Mouse (Mus musculus) ES-Bruce4 (cell line): Measurements from ENCODE around the gene Tmem50b. TPM values are rescaled to one million over a fixed set of nuclear protein-coding genes. Genes with fewer than 3 reads are reported as not detected.

Experiments used
- H3K27ac ChIP-seq: 2 replicates; pipeline ENCODE4 v1.5.1; 2012; ENCODE audit warnings: low read length, inconsistent platforms; ENCODE audit not compliant: insufficient read depth
- H3K27me3 ChIP-seq: 2 replicates; pipeline ENCODE4 v1.6.1; 2012; ENCODE audit warnings: mild to moderate bottlenecking, low read length, inconsistent platforms; ENCODE audit not compliant: control insufficient read depth, poor library complexity, insufficient read depth, severe bottlenecking
- H3K36me3 ChIP-seq: 2 replicates; pipeline ENCODE4 v1.6.1; 2012; ENCODE audit warnings: inconsistent platforms, mild to moderate bottlenecking, low read length, moderate library complexity; ENCODE audit not compliant: control insufficient read depth, poor library complexity, insufficient read depth, severe bottlenecking
- H3K4me1 ChIP-seq: one replicate; pipeline ENCODE4 v1.8.1; 2011; ENCODE audit warnings: low read length; ENCODE audit not compliant: control insufficient read depth, insufficient read depth
- H3K4me3 ChIP-seq: 2 replicates; pipeline ENCODE4 v1.5.1; 2011; ENCODE audit warnings: low read depth, mild to moderate bottlenecking, low read length
- H3K9ac ChIP-seq: 2 replicates; pipeline ENCODE4 v1.6.1; 2012; ENCODE audit warnings: low read depth, mild to moderate bottlenecking, inconsistent platforms; ENCODE audit not compliant: poor library complexity, severe bottlenecking
- H3K9me3 ChIP-seq: replicated peaks from 2 replicates; pipeline ENCODE4 v1.6.1; 2012; ENCODE audit warnings: mild to moderate bottlenecking, low read length, inconsistent platforms; ENCODE audit not compliant: control insufficient read depth, poor library complexity, insufficient read depth, severe bottlenecking
- CTCF ChIP-seq: IDR thresholded peaks from one replicate; pipeline ENCODE4 v1.8.1; 2011; ENCODE audit warnings: low read depth, low read length
- EP300 ChIP-seq: IDR thresholded peaks from 2 replicates; pipeline ENCODE4 v1.6.1; 2011; ENCODE audit warnings: low read depth, low read length; ENCODE audit not compliant: insufficient read depth
- POLR2A ChIP-seq: IDR thresholded peaks from one replicate; pipeline ENCODE4 v1.8.1; 2011; ENCODE audit warnings: low read length; ENCODE audit not compliant: insufficient read depth
- polyA plus RNA-seq: library from polyadenylated mRNA; stranded (reverse); fragments of >200 nt; gene quantifications from 2 replicates; pipeline ENCODE4 v1.2.4, GENCODE M21; 2011; ENCODE audit warnings: low read depth; ENCODE audit not compliant: missing spikeins, insufficient read depth, insufficient read length

Gene Tmem50b
- polyA plus RNA-seq, 1 experiment = 30.9 TPM

DNA sequence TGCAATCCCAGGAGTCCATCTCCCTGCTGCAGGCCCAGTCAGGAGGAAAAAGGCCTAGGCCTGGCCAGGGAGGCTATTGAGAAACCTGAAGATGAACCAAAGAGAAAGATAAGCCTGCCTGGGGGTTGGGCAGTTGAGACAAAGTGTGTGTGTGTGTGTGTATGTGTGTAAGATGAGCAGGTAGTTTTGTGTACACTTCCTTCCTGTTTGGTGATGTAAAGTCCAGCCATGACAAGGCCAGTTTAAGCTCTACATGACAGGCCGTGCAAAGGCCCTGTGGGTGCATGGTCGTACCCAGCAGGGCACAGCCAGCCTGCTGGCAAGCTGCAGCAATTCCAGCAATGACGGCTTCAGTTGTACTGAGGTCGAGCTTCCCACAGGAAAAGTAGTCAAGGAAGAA is 32.1 kb upstream of the Tmem50b start:
- no peaks in the 10 kb centered on the region for H3K27me3 ChIP-seq
- no peak overlapping the region for H3K27ac ChIP-seq
- no peak for TF ChIP-seq CTCF
- no peak for TF ChIP-seq POLR2A
- TF ChIP-seq EP300 = no peak
- H3K9me3 ChIP-seq = no peaks in the 10 kb centered on the region
- H3K4me3 ChIP-seq = no peak overlapping the region
- H3K36me3 ChIP-seq = peaks cover 78% of the 10 kb centered on the region
- no peak overlapping the region for H3K9ac ChIP-seq
- H3K4me1 ChIP-seq = no peaks in the 10 kb centered on the region

DNA sequence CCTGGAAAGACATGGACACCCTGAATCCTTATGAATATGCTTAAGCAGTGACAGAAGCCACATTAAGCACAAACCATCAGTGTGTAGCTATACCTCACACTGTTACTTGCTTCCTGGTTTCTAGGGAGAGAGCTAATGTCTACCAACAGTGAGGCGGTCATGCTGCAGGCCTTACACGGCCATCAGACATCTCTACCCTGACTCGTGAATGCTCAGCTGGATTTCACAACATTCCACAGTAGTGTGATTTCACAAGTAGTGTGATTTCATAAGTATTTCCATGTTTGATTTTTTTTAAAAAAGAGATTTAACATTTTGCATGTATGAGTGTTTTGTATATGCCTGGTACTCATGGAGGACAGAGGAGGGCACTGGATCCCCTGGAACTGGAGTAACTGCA is 31.1 kb upstream of the Tmem50b start:
- Histone ChIP-seq H3K9ac (no peak overlapping the region), H3K27me3 (no peaks in the 10 kb centered on the region), H3K4me1 (no peaks in the 10 kb centered on the region), H3K27ac (no peak overlapping the region), H3K36me3 (peaks cover 82% of the 10 kb centered on the region), H3K4me3 (no peak overlapping the region), H3K9me3 (no peaks in the 10 kb centered on the region)
- TF ChIP-seq POLR2A = no peak
- TF ChIP-seq EP300 = no peak
- TF ChIP-seq CTCF = no peak

DNA sequence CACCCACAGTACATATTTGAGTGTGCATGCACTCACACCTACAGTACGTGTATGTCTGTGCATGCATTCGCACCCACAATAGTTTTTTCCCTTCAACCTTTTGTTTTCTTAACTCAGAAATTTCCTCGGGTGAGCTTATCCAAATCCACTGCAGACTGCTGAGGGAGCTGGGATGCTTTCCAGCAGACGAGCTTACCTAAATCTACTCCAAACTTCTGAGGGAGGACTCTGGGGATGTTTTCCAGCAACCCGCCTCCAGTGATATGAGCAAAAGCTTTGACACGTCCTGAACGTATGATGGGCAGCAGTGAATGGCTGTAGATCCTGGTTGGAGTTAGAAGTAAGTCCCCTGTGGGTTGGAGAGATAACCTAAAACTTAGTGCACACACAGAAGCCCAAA is 30.2 kb upstream of the Tmem50b start:
- Histone ChIP-seq H3K4me3 (no peak overlapping the region), H3K36me3 (peaks cover 84% of the 10 kb centered on the region), H3K4me1 (no peaks in the 10 kb centered on the region), H3K9ac (no peak overlapping the region), H3K27ac (no peak overlapping the region), H3K27me3 (no peaks in the 10 kb centered on the region), H3K9me3 (no peaks in the 10 kb centered on the region)
- no peak for TF ChIP-seq EP300
- TF ChIP-seq CTCF = no peak
- no peak for TF ChIP-seq POLR2A

DNA sequence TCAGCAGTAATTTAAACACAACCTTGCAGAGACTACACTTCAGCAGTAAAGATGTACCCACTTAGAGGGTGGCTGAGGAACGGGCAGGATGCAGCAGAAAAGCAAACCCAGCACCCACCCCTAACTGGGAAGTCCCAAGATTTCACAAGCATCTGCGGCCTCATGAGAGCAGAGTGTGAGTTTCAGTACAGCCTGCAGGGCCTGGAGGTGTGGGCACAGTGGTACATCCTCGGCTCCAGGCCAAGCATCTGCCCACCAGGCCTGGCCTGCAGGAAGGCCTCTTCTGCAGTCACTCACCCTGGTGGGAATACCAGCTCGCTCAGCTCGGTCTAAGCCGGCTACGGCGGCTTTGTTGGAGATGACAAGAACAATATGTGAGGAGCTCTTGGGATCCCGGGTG is 25.5 kb upstream of the Tmem50b start:
- H3K4me1 ChIP-seq = peaks cover 2% of the 10 kb centered on the region
- H3K4me3 ChIP-seq = no peak overlapping the region
- no peak overlapping the region for H3K9ac ChIP-seq
- no peaks in the 10 kb centered on the region for H3K9me3 ChIP-seq
- H3K36me3 ChIP-seq = peaks cover 67% of the 10 kb centered on the region
- TF ChIP-seq CTCF (no peak), POLR2A (no peak), EP300 (no peak)
- no peak overlapping the region for H3K27ac ChIP-seq
- no peaks in the 10 kb centered on the region for H3K27me3 ChIP-seq

DNA sequence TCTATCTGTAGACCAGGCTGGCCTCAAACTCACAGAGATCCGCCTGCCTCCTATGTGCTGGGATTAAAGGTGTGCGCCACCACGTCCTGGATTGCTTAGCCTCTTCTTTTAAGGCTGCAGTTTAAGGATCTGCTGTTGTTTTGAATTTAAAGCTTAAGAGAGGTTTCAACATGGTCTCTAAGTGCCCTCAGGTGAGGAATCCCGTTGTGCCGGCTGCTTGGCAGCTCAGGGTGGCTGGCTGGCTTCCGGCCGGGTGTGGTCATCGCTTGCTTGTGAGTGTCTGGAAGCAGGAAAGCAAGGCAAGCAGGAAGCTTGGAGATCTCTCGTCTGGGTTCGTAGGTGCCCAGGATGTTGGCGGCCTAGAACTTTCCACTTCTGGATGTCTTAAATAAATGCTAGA is 23.4 kb upstream of the Tmem50b start:
- Histone ChIP-seq H3K9me3 (no peaks in the 10 kb centered on the region), H3K36me3 (peaks cover 51% of the 10 kb centered on the region), H3K27ac (peak overlapping the region; percentile 76), H3K9ac (no peak overlapping the region), H3K4me3 (no peak overlapping the region), H3K27me3 (no peaks in the 10 kb centered on the region), H3K4me1 (peaks cover 2% of the 10 kb centered on the region)
- TF ChIP-seq EP300 = no peak
- no peak for TF ChIP-seq CTCF
- TF ChIP-seq POLR2A = no peak

DNA sequence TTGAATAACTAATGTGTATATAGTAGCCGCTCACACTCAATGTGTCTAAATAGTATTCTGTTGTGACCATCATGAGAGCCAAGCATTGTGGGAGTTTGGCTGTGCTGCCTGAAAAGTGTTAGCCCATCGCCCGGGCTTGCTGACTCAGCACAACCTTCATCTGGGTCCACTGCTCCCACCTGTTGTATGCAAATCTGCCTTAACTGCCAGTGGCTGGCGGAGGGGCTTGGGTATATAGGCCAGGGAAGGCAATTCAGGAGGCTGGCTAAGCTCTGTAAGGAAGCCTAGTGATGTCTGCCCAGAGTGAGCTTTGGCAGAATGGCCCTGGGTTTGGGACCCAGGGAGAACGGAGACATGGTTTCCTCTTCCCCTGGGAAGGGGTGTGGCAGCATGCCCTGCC is 22.6 kb upstream of the Tmem50b start:
- H3K36me3 ChIP-seq = peaks cover 43% of the 10 kb centered on the region
- no peak overlapping the region for H3K9ac ChIP-seq
- H3K4me1 ChIP-seq = peaks cover 2% of the 10 kb centered on the region
- H3K4me3 ChIP-seq = no peak overlapping the region
- no peaks in the 10 kb centered on the region for H3K27me3 ChIP-seq
- TF ChIP-seq POLR2A (no peak), CTCF (no peak)
- H3K9me3 ChIP-seq = no peaks in the 10 kb centered on the region
- H3K27ac ChIP-seq = peak overlapping the region; percentile 8; the same call in 1 of the 2 replicates
